Mouse (Mus musculus): ENCODE measurements around the gene Mybl2. TPM values are rescaled to one million over a fixed set of nuclear protein-coding genes. Genes with fewer than 3 reads are reported as not detected.

The Mybl2 gene
- polyA plus RNA-seq, 1 experiment from 2014 or later: 65.1 TPM

- no peaks in the 10 kb centered on the region for H3K9me3 ChIP-seq
- H3K36me3 ChIP-seq (replicated peaks): peaks cover 97% of the 10 kb centered on the region
- DNase-seq (ENCODE audit: extremely low spot score, low spot score): no peak
- no peak overlapping the region for H3K27ac ChIP-seq
- H3K4me3 ChIP-seq: no peak overlapping the region
- H3K27me3 ChIP-seq (ENCODE audit: poor library complexity, severe bottlenecking): no peaks in the 10 kb centered on the region
- no peaks in the 10 kb centered on the region for H3K4me1 ChIP-seq
- WGBS: 93% methylated on average over 7 of the region's 7 CpGs
These were observed 19.5 kb downstream of the Mybl2 start for GRCm38 (mm10) chr2:163074006-163074405.

- no peak overlapping the region for H3K27ac ChIP-seq
- no peak for DNase-seq (ENCODE audit: extremely low spot score, low spot score)
- H3K36me3 ChIP-seq (replicated peaks): peaks cover 98% of the 10 kb centered on the region
- no peaks in the 10 kb centered on the region for H3K27me3 ChIP-seq (ENCODE audit: poor library complexity, severe bottlenecking)
- no peaks in the 10 kb centered on the region for H3K9me3 ChIP-seq
- H3K4me1 ChIP-seq: no peaks in the 10 kb centered on the region
- 95% methylated on average over 12 of the region's 12 CpGs for WGBS
- H3K4me3 ChIP-seq: no peak overlapping the region
These were observed 20.3 kb downstream of the Mybl2 start for GRCm38 (mm10) chr2:163074808-163075207.

GRCm38 (mm10) chr2:163075234-163075633 lies 20.7 kb downstream of the Mybl2 start:
- Histone ChIP-seq H3K27me3 (ENCODE audit: poor library complexity, severe bottlenecking) (no peaks in the 10 kb centered on the region), H3K27ac (no peak overlapping the region), H3K9me3 (no peaks in the 10 kb centered on the region), H3K36me3 (replicated peaks) (peaks cover 96% of the 10 kb centered on the region), H3K4me1 (no peaks in the 10 kb centered on the region), H3K4me3 (no peak overlapping the region)
- WGBS: 85% methylated on average over 3 of the region's 3 CpGs
- no peak for DNase-seq (ENCODE audit: extremely low spot score, low spot score)

- WGBS: 96% methylated on average over 4 of the region's 4 CpGs
- H3K36me3 ChIP-seq (replicated peaks): peaks cover 92% of the 10 kb centered on the region
These were observed 24.6 kb downstream of the Mybl2 start for GRCm38 (mm10) chr2:163079041-163079440.

GRCm38 (mm10) chr2:163082591-163082990 lies 28.1 kb downstream of the Mybl2 start:
- DNase-seq (ENCODE audit: extremely low spot score, low spot score): no peak
- Histone ChIP-seq H3K4me3 (no peak overlapping the region), H3K4me1 (no peaks in the 10 kb centered on the region), H3K36me3 (replicated peaks) (peaks cover 75% of the 10 kb centered on the region), H3K9me3 (no peaks in the 10 kb centered on the region), H3K27me3 (ENCODE audit: poor library complexity, severe bottlenecking) (no peaks in the 10 kb centered on the region), H3K27ac (no peak overlapping the region)
- 86% methylated on average over 5 of the region's 5 CpGs for WGBS

More at GRCm38 (mm10) chr2:163079041-163079440, 24.6 kb downstream of the Mybl2 start:
- Histone ChIP-seq H3K9me3 (no peaks in the 10 kb centered on the region), H3K4me3 (no peak overlapping the region), H3K27me3 (ENCODE audit: poor library complexity, severe bottlenecking) (no peaks in the 10 kb centered on the region), H3K27ac (no peak overlapping the region), H3K4me1 (no peaks in the 10 kb centered on the region)
- DNase-seq (ENCODE audit: extremely low spot score, low spot score): no peak

- Histone ChIP-seq H3K27me3 (ENCODE audit: poor library complexity, severe bottlenecking) (no peaks in the 10 kb centered on the region), H3K4me1 (no peaks in the 10 kb centered on the region), H3K36me3 (replicated peaks) (peaks cover 55% of the 10 kb centered on the region), H3K9me3 (no peaks in the 10 kb centered on the region), H3K27ac (no peak overlapping the region), H3K4me3 (no peak overlapping the region)
- WGBS: 93% methylated on average over 3 of the region's 3 CpGs
- DNase-seq (ENCODE audit: extremely low spot score, low spot score): no peak
These were observed 30.0 kb downstream of the Mybl2 start for GRCm38 (mm10) chr2:163084519-163084918.

- WGBS: 87% methylated on average over 6 of the region's 6 CpGs
- no peaks in the 10 kb centered on the region for H3K27me3 ChIP-seq (ENCODE audit: poor library complexity, severe bottlenecking)
- no peak for DNase-seq (ENCODE audit: extremely low spot score, low spot score)
- no peak overlapping the region for H3K27ac ChIP-seq
- peaks cover 51% of the 10 kb centered on the region for H3K36me3 ChIP-seq (replicated peaks)
- no peak overlapping the region for H3K4me3 ChIP-seq
- H3K9me3 ChIP-seq: no peaks in the 10 kb centered on the region
- H3K4me1 ChIP-seq: no peaks in the 10 kb centered on the region
These were observed 30.6 kb downstream of the Mybl2 start for GRCm38 (mm10) chr2:163085047-163085446.

GRCm38 (mm10) chr2:163086561-163086960 lies 32.1 kb downstream of the Mybl2 start:
- 91% methylated on average over 8 of the region's 8 CpGs for WGBS
- Histone ChIP-seq H3K36me3 (replicated peaks) (peaks cover 38% of the 10 kb centered on the region), H3K4me3 (no peak overlapping the region), H3K4me1 (no peaks in the 10 kb centered on the region), H3K9me3 (no peaks in the 10 kb centered on the region), H3K27ac (no peak overlapping the region), H3K27me3 (ENCODE audit: poor library complexity, severe bottlenecking) (no peaks in the 10 kb centered on the region)
- no peak for DNase-seq (ENCODE audit: extremely low spot score, low spot score)

GRCm38 (mm10) chr2:163087728-163088127 lies 33.2 kb downstream of the Mybl2 start, which contains the start of gene Gtsf1l:
Gene Gtsf1l (minus strand): TSS chr2:163087855.
- WGBS: 91% methylated on average over 9 of the region's 9 CpGs
- DNase-seq (ENCODE audit: extremely low spot score, low spot score): no peak
- H3K36me3 ChIP-seq (replicated peaks): peaks cover 27% of the 10 kb centered on the region
- no peaks in the 10 kb centered on the region for H3K27me3 ChIP-seq (ENCODE audit: poor library complexity, severe bottlenecking)
- H3K4me1 ChIP-seq: no peaks in the 10 kb centered on the region
- no peak within 1 kb of the TSS for H3K27ac ChIP-seq
- H3K4me3 ChIP-seq: no peak within 1 kb of the TSS
- no peaks in the 10 kb centered on the region for H3K9me3 ChIP-seq

- Histone ChIP-seq H3K4me3 (no peak overlapping the region), H3K4me1 (no peaks in the 10 kb centered on the region), H3K36me3 (replicated peaks) (peaks cover 12% of the 10 kb centered on the region), H3K27me3 (ENCODE audit: poor library complexity, severe bottlenecking) (no peaks in the 10 kb centered on the region), H3K9me3 (no peaks in the 10 kb centered on the region), H3K27ac (no peak overlapping the region)
- no peak for DNase-seq (ENCODE audit: extremely low spot score, low spot score)
- 72% methylated on average over 5 of the region's 5 CpGs for WGBS
These were observed 35.1 kb downstream of the Mybl2 start for GRCm38 (mm10) chr2:163089475-163090123.

- Histone ChIP-seq H3K27me3 (ENCODE audit: poor library complexity, severe bottlenecking) (peaks cover 4% of the 10 kb centered on the region), H3K9me3 (no peaks in the 10 kb centered on the region), H3K27ac (no peak overlapping the region), H3K4me3 (no peak overlapping the region), H3K4me1 (peaks cover 10% of the 10 kb centered on the region), H3K36me3 (replicated peaks) (no peaks in the 10 kb centered on the region)
- WGBS: 89% methylated on average over 10 of the region's 10 CpGs
- no peak for DNase-seq (ENCODE audit: extremely low spot score, low spot score)
These were observed 40.4 kb downstream of the Mybl2 start for GRCm38 (mm10) chr2:163094909-163095308.

- DNase-seq (ENCODE audit: extremely low spot score, low spot score): no peak
- 80% methylated on average over 3 of the region's 3 CpGs for WGBS
- no peaks in the 10 kb centered on the region for H3K9me3 ChIP-seq
- H3K27ac ChIP-seq: no peak overlapping the region
- H3K4me3 ChIP-seq: no peak overlapping the region
- peaks cover 17% of the 10 kb centered on the region for H3K4me1 ChIP-seq
- peaks cover 11% of the 10 kb centered on the region for H3K27me3 ChIP-seq (ENCODE audit: poor library complexity, severe bottlenecking)
- no peaks in the 10 kb centered on the region for H3K36me3 ChIP-seq (replicated peaks)
These were observed 41.3 kb downstream of the Mybl2 start for GRCm38 (mm10) chr2:163095784-163096183.

- H3K27me3 ChIP-seq (ENCODE audit: poor library complexity, severe bottlenecking): peaks cover 16% of the 10 kb centered on the region
- peaks cover 53% of the 10 kb centered on the region for H3K4me1 ChIP-seq
- 58% methylated on average over 8 of the region's 8 CpGs for WGBS
- no peak for DNase-seq (ENCODE audit: extremely low spot score, low spot score)
- no peaks in the 10 kb centered on the region for H3K9me3 ChIP-seq
- no peak overlapping the region for H3K4me3 ChIP-seq
- H3K36me3 ChIP-seq (replicated peaks): no peaks in the 10 kb centered on the region
- H3K27ac ChIP-seq: no peak overlapping the region
These were observed 45.4 kb downstream of the Mybl2 start for GRCm38 (mm10) chr2:163099919-163100318.

Data from forebrain, embryonic 10.5 days (tissue).